Mouse (Mus musculus) hindbrain, embryonic 16.5 days (tissue): ENCODE results near the gene Marcksl1. TPM values are rescaled to one million over a fixed set of nuclear protein-coding genes. Genes with fewer than 3 reads are reported as not detected.

ENCODE experiments used
- ATAC-seq: fragments of 200-750 bp; cut with Nextera tagmentation; 2 replicates; pipeline ENCODE4 v1.8.0; 2017; ENCODE audit warnings: moderate TSS enrichment, moderate library complexity
- H3K27ac ChIP-seq: fragments of 300-500 bp; sonication (generic); 2 replicates; pipeline ENCODE4 v1.5.1; 2014; ENCODE audit warnings: low read depth, mild to moderate bottlenecking, control low read depth, low read length, moderate library complexity
- H3K27me3 ChIP-seq: fragments of 300-500 bp; sonication (generic); replicated peaks from 2 replicates; pipeline ENCODE4 v1.6.1; 2014; ENCODE audit warnings: low read length; ENCODE audit not compliant: control insufficient read depth, insufficient read depth
- H3K36me3 ChIP-seq: fragments of 300-500 bp; sonication (generic); 2 replicates; pipeline ENCODE4 v1.6.1; 2014; ENCODE audit warnings: mild to moderate bottlenecking, low read length, moderate library complexity, mixed read lengths; ENCODE audit not compliant: control insufficient read depth, insufficient read depth
- H3K4me1 ChIP-seq: fragments of 300-500 bp; sonication (generic); 2 replicates; pipeline ENCODE4 v1.6.1; 2014; ENCODE audit warnings: low read depth, low read length; ENCODE audit not compliant: control insufficient read depth, insufficient read depth
- H3K4me2 ChIP-seq: fragments of 300-500 bp; sonication (generic); 2 replicates; pipeline ENCODE4 v1.6.1; 2014; ENCODE audit warnings: mild to moderate bottlenecking, low read length, control low read depth, moderate library complexity
- H3K4me3 ChIP-seq: fragments of 300-500 bp; sonication (generic); 2 replicates; pipeline ENCODE4 v1.5.1; 2014; ENCODE audit warnings: mild to moderate bottlenecking, low read length, control low read depth, moderate library complexity
- H3K9ac ChIP-seq: fragments of 300-500 bp; sonication (generic); 2 replicates; pipeline ENCODE4 v1.6.1; 2014; ENCODE audit warnings: low read depth, mild to moderate bottlenecking, control low read depth, low read length, moderate library complexity
- H3K9me3 ChIP-seq: fragments of 300-500 bp; sonication (generic); 2 replicates; pipeline ENCODE4 v1.6.1; 2014; ENCODE audit warnings: mild to moderate bottlenecking, low read length, moderate library complexity; ENCODE audit not compliant: control insufficient read depth
- WGBS: fragments of 180-500 bp; shearing (Covaris S2); extraction: QIAGEN DNeasy Blood & Tissue Kit; methylation state at CpG from one replicate; pipeline ENCODE4 v1.1.7; 2014; 5-methylcytosine and 5-hydroxymethylcytosine counted together
- polyA plus RNA-seq: library from polyadenylated mRNA; unstranded; fragments of >200 nt; fragmentation: Nextera tagmentation; extraction: Ambion mirVana; gene quantifications from 2 replicates; pipeline ENCODE4 v1.2.1, GENCODE M21; 2015

Marcksl1 gene
- polyA plus RNA-seq, 1 experiment from 2014 or later: 1,575 TPM

DNA sequence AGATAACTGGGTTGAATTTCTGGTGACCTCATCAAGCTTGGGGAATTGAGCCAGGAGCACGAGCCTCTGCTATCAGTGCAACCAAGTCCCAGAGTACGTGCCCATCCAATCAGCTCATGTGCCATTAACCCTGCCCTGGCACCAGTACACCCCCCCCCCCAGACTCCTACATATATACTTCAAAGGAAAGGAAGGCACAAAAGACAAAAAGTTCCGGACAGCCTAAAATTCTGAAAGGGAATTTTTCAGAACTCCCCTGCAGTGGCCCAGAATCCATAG lies 5.2 kb upstream of the Marcksl1 start:
- Histone ChIP-seq H3K36me3 (no peaks in the 10 kb centered on the region), H3K9me3 (no peaks in the 10 kb centered on the region), H3K4me2 (no peak overlapping the region), H3K4me1 (peaks cover 12% of the 10 kb centered on the region), H3K9ac (no peak overlapping the region), H3K27ac (no peak overlapping the region), H3K4me3 (no peak overlapping the region), H3K27me3 (no peaks in the 10 kb centered on the region)
- 58% methylated on average over 3 of the region's 3 CpGs for WGBS
- no peak for ATAC-seq

DNA sequence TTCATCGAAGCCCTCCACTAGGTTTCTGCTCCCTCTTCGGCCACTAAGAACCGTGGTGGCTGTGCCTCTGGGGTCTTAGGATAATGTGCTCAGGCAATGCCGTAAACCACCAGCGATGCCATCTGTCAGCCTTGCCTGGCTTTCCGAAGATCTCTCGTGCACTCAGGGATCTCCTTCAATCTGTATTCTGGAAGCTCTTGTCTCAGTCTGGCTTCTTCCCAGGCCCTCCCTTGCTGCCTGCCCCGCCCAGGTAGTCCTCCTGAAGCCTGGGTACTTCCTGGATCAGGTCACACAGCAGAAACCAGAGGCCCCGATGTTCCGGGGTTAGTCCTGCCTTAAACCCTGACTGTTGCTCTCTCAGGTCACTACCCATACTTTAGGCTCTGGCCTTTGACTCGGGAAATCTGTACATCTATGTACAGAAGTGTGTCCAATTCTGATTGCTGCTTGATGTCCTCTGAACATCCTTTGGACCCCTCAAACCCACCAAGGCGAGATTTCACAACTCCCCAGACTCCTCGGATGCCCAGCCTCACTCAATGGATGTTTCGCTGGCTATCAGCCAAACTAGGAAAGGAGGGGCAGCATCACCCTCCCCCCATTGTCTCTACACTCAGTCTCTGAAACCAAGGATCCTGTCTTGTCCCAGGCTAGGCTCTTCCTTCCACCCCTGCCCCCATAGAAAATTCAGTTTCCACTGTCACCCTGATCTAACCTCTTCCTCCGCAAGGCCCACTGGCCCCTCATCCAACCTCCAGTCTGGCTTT lies 4.4 kb upstream of the Marcksl1 start:
- Histone ChIP-seq H3K9ac (no peak overlapping the region), H3K27ac (no peak overlapping the region), H3K4me3 (no peak overlapping the region), H3K27me3 (no peaks in the 10 kb centered on the region), H3K36me3 (no peaks in the 10 kb centered on the region), H3K4me2 (no peak overlapping the region), H3K4me1 (peaks cover 13% of the 10 kb centered on the region), H3K9me3 (no peaks in the 10 kb centered on the region)
- WGBS: 48% methylated on average over 15 of the region's 15 CpGs
- no peak for ATAC-seq

DNA sequence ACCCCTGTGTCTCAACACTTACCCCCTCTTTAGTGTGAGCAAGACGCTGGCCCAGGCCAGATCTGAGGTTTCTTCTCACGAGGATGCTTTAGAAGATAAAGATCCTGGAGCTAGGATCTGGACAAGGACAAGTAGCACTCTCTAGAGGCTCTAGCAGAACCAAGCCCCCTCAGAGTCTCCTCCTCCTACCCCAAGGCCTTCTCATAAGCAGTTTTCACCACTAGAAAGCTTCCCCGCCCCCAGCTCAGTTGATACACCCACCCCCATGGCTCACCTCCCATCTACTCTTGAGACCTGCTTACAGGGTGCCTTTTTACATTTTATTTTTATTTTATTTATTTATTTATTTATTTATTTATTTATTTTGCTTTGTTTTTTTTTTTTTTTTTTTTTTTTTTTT lies 3.7 kb upstream of the Marcksl1 start:
- Histone ChIP-seq H3K4me2 (no peak overlapping the region), H3K36me3 (no peaks in the 10 kb centered on the region), H3K4me1 (peaks cover 13% of the 10 kb centered on the region), H3K27me3 (no peaks in the 10 kb centered on the region), H3K9me3 (no peaks in the 10 kb centered on the region), H3K4me3 (no peak overlapping the region), H3K27ac (no peak overlapping the region), H3K9ac (no peak overlapping the region)
- 65% methylated on average over 3 of the region's 3 CpGs for WGBS
- no peak for ATAC-seq

DNA sequence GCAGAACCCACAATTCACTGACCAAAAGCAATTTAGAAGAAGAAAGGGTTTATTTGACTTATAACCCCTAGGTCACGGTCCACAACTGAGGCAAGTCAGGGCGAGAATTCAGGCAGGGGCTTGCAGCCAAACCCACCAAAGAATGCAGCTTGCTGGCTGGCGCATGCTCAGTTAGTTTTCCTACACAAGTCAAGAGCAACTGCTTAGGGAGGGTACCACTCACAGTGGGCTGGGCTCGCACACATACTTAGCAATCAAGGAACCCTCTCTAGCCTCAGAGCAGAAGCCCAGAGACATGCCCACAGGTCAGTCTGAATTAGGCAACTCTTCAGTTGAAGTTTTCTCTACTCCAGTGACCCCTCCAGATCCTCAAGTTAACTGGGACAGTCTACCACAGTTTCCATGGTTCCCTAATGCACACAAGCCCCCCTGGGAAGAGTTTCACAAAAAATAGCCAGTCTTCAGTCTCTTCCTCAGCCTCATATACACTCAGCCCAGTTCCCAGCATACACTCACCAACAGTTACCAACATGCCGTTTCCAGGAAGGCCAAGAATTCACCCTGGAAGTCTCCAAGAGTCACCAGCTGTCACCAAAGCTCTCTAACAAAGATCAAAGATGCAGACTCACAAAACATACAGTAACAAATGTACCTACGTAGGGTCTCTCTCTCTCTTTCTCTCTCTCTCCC lies 2.5 kb upstream of the Marcksl1 start:
- H3K4me1 ChIP-seq: peaks cover 20% of the 10 kb centered on the region
- H3K9ac ChIP-seq: no peak overlapping the region
- H3K4me2 ChIP-seq: no peak overlapping the region
- no peak for ATAC-seq
- H3K27ac ChIP-seq: peak overlapping the region; percentile 60
- H3K4me3 ChIP-seq: no peak overlapping the region
- no peaks in the 10 kb centered on the region for H3K9me3 ChIP-seq
- 30% methylated on average over 6 of the region's 6 CpGs for WGBS
- H3K27me3 ChIP-seq: no peaks in the 10 kb centered on the region
- H3K36me3 ChIP-seq: no peaks in the 10 kb centered on the region

DNA sequence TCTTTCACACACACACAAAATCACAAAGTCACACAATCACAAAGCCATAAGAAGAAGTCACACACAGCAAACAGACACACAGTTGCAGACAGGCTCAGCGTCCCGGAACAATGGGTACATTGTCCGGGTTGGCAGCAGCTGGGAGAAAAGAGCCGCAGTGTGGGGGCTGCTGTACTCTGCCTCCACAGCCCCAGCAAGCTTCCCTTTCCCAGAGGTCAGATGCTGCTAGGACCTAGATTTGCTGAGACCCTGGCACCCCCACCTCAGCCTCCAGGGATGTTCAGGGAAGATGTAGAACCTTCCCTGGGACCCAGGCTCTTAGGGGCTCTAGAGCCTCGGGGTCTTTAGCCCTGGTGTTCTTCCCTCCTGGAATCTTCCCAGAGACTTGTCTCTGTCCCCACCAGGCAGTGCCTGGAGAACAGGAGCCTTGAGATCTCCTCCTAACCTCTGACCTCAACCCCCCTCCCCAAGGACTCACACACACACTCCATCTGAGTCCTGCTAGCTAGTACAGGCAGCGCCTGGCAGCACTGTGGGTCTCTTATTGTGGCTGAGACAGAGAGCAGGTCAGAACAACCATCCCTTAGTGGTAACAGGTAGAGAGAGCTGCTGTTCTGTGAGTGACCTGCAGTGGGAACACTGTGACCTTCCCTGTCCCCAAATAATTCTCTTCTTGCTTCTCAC lies 1.8 kb upstream of the Marcksl1 start:
- Histone ChIP-seq H3K36me3 (peaks cover 1% of the 10 kb centered on the region; the same call in 1 of the 2 replicates), H3K9me3 (no peaks in the 10 kb centered on the region), H3K27ac (peak overlapping the region; percentile 60; the same call in 1 of the 2 replicates), H3K27me3 (no peaks in the 10 kb centered on the region), H3K9ac (peak overlapping the region; percentile 2; the same call in 1 of the 2 replicates), H3K4me2 (no peak overlapping the region), H3K4me1 (peaks cover 23% of the 10 kb centered on the region), H3K4me3 (no peak overlapping the region)
- ATAC-seq: no peak
- WGBS: 16% methylated on average over 6 of the region's 6 CpGs

DNA sequence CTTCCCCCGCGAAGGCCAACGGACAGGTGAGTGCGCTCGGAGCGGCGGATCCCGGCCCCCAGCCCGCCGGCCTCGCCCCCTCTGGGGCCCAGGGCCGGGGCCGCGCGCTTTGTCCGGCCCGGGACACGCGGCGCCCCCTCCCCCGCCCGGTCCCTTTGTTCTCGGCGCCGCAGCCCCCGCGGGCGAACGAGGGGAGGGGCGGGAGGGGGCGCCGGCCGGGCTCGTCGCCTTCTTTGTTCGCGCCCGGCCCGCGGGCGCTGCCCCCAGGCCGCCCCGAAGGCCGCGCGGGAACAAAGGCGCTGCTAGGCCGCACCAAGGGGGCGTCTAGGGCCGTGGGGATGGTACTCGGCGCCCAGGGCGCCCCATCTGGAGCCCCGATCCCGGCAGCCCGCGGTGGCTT lies 510 bp downstream of the Marcksl1 start:
- H3K4me2 ChIP-seq: peak overlapping the region; percentile 79
- H3K4me3 ChIP-seq: peak overlapping the region; percentile 99
- peak overlapping the region; percentile 100 for H3K9ac ChIP-seq
- ATAC-seq: peak; percentile 5; the same call in 1 of the 2 replicates
- no peaks in the 10 kb centered on the region for H3K27me3 ChIP-seq
- peaks cover 23% of the 10 kb centered on the region for H3K4me1 ChIP-seq
- peaks cover 11% of the 10 kb centered on the region for H3K36me3 ChIP-seq
- WGBS: 0% methylated on average over 24 of the region's 57 CpGs
- H3K9me3 ChIP-seq: no peaks in the 10 kb centered on the region
- H3K27ac ChIP-seq: peak overlapping the region; percentile 98

DNA sequence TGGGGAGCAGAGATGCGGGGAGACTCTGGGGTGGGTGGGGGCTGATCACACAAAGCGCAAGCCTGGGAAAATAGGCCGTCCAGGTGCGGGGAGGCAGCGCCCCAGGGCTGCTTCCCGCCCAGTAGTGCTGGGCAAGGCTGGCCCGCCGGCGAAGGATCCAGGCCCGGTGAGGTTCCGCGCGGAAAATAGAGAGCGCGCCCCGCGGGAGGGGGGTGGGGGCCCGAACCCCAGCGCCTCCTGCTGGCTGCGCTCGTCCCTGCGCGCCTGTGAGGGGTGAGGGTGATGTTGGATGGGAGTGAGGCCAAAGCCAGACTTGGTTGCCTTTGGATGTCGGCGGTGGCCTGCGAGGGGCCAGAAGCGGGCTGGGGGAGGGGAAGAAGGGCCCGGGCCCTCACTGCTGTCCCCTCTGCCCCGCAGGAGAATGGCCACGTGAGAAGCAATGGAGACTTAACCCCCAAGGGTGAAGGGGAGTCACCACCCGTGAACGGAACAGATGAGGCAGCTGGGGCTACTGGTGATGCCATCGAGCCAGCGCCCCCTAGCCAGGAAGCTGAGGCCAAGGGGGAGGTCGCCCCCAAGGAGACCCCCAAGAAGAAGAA lies 1.0 kb downstream of the Marcksl1 start:
- peak overlapping the region; percentile 79 for H3K4me2 ChIP-seq
- H3K4me1 ChIP-seq: peaks cover 23% of the 10 kb centered on the region

DNA sequence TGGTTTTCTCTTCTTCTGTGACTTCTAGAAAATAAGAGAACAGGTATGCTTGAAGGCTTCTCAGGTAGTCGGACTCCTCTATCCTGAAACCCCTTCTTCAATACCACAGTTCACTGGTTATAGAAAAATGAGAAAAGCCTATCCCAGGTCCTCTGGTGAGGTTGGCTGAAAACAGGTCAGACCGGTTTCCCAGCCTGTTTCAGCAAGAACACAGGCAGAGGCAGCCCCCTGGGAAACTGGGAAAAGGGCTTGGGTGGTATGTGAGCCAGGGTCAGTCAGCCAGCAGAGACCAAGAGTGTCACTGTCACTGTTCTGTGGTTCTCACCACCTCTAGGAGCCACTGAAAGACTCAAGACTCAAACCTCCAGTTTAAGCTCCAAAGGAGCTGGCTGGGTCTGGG lies 3.5 kb downstream of the Marcksl1 start:
- H3K4me2 ChIP-seq: no peak overlapping the region
- H3K9ac ChIP-seq: no peak overlapping the region
- no peaks in the 10 kb centered on the region for H3K9me3 ChIP-seq
- H3K4me1 ChIP-seq: peaks cover 14% of the 10 kb centered on the region
- no peak overlapping the region for H3K4me3 ChIP-seq
- H3K27ac ChIP-seq: peak overlapping the region; percentile 39; the same call in 1 of the 2 replicates
- no peak for ATAC-seq
- H3K36me3 ChIP-seq: peaks cover 26% of the 10 kb centered on the region
- WGBS: 61% methylated on average over 2 of the region's 2 CpGs
- H3K27me3 ChIP-seq: no peaks in the 10 kb centered on the region

More for the DNA sequence above, 1.0 kb downstream of the Marcksl1 start:
- H3K9ac ChIP-seq: peak overlapping the region; percentile 100
- under 1% methylated on average over 32 of the region's 35 CpGs for WGBS
- peaks cover 11% of the 10 kb centered on the region for H3K36me3 ChIP-seq
- peak; percentile 46 for ATAC-seq
- no peaks in the 10 kb centered on the region for H3K27me3 ChIP-seq
- no peaks in the 10 kb centered on the region for H3K9me3 ChIP-seq
- H3K27ac ChIP-seq: peak overlapping the region; percentile 98
- peak overlapping the region; percentile 99 for H3K4me3 ChIP-seq

DNA sequence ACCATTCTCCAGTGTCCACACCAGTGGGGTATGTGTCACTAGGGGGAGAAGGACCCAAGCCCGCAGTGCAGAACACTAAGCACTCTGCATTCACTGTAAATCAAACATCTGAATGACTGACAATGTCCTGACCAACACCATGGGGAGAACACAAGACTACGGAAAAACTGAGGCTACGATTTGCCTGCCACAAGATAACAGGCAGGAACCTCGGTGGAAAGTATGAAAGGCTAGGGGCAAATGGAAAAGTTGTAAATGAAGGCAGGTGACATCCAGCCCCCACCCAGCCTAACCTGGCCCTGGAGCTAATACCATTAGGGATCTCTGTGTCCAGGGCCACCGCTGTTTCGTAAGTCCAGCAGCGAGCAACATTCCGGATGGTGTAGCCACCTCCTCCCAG lies 5.1 kb downstream of the Marcksl1 start:
- peaks cover 37% of the 10 kb centered on the region for H3K36me3 ChIP-seq
- no peak overlapping the region for H3K4me2 ChIP-seq
- no peak overlapping the region for H3K4me3 ChIP-seq
- H3K27me3 ChIP-seq: no peaks in the 10 kb centered on the region
- H3K4me1 ChIP-seq: peaks cover 11% of the 10 kb centered on the region
- no peak overlapping the region for H3K9ac ChIP-seq
- no peak for ATAC-seq
- no peak overlapping the region for H3K27ac ChIP-seq
- WGBS: 88% methylated on average over 8 of the region's 8 CpGs
- H3K9me3 ChIP-seq: no peaks in the 10 kb centered on the region
